Mouse (Mus musculus): ENCODE measurements around the gene Rab33b. TPM values are rescaled to one million over a fixed set of nuclear protein-coding genes. Genes with fewer than 3 reads are reported as not detected.

Gene Rab33b
- polyA plus RNA-seq, 2 experiments = 16.5 to 25.4 TPM

GRCm38 (mm10) chr3:51521262-51521661 is 37.5 kb downstream of the Rab33b start:
- DNase-seq (ENCODE audit: low spot score) (no peak), ATAC-seq (ENCODE audit: low FRiP score, low read depth) (no peak)
- no peak overlapping the region for H3K4me2 ChIP-seq (replicated peaks; ENCODE audit: low read depth, low read length, severe bottlenecking)
- no peaks in the 10 kb centered on the region for H3K9me3 ChIP-seq (ENCODE audit: control insufficient read depth, low read length)
- H3K36me3 ChIP-seq (ENCODE audit: control insufficient read depth, insufficient read depth, low read length) = peaks cover 74% of the 10 kb centered on the region
- H3K27ac ChIP-seq (replicated peaks; ENCODE audit: low read depth, low read length) = no peak overlapping the region
- no peak overlapping the region for H3K4me3 ChIP-seq (replicated peaks; ENCODE audit: low read length)
- H3K9ac ChIP-seq (ENCODE audit: low read depth, low read length, severe bottlenecking) = no peak overlapping the region
- no peaks in the 10 kb centered on the region for H3K27me3 ChIP-seq (ENCODE audit: control insufficient read depth, insufficient read depth, low read length)
- WGBS = 93% methylated on average over 14 of the region's 14 CpGs
- no peak for TF ChIP-seq POLR2A (IDR thresholded peaks at IDR 0.05; ENCODE audit: borderline replicate concordance, extremely low read depth, insufficient read depth, insufficient read length)
- no peaks in the 10 kb centered on the region for H3K4me1 ChIP-seq (ENCODE audit: control insufficient read depth, insufficient read depth, low read length)

- 85% methylated on average over 16 of the region's 16 CpGs for WGBS
- no peak for TF ChIP-seq POLR2A (IDR thresholded peaks at IDR 0.05; ENCODE audit: borderline replicate concordance, extremely low read depth, insufficient read depth, insufficient read length)
- no peak overlapping the region for H3K4me2 ChIP-seq (replicated peaks; ENCODE audit: low read depth, low read length, severe bottlenecking)
- no peak for ATAC-seq (ENCODE audit: low FRiP score, low read depth)
- no peak overlapping the region for H3K4me3 ChIP-seq (replicated peaks; ENCODE audit: low read length)
- H3K27me3 ChIP-seq (ENCODE audit: control insufficient read depth, insufficient read depth, low read length) = no peaks in the 10 kb centered on the region
- no peak for DNase-seq (ENCODE audit: low spot score)
- no peak overlapping the region for H3K27ac ChIP-seq (replicated peaks; ENCODE audit: low read depth, low read length)
- H3K36me3 ChIP-seq (ENCODE audit: control insufficient read depth, insufficient read depth, low read length) = peaks cover 82% of the 10 kb centered on the region
- no peaks in the 10 kb centered on the region for H3K4me1 ChIP-seq (ENCODE audit: control insufficient read depth, insufficient read depth, low read length)
- H3K9ac ChIP-seq (ENCODE audit: low read depth, low read length, severe bottlenecking) = no peak overlapping the region
- H3K9me3 ChIP-seq (ENCODE audit: control insufficient read depth, low read length) = no peaks in the 10 kb centered on the region
Measured at GRCm38 (mm10) chr3:51525186-51525785, 41.6 kb downstream of the Rab33b start.

GRCm38 (mm10) chr3:51526891-51527290 is 43.2 kb downstream of the Rab33b start:
- peaks cover 81% of the 10 kb centered on the region for H3K36me3 ChIP-seq (ENCODE audit: control insufficient read depth, insufficient read depth, low read length)
- 88% methylated on average over 13 of the region's 13 CpGs for WGBS
- no peak overlapping the region for H3K9ac ChIP-seq (ENCODE audit: low read depth, low read length, severe bottlenecking)

GRCm38 (mm10) chr3:51531473-51532281 is 48.0 kb downstream of the Rab33b start:
- Histone ChIP-seq H3K4me2 (replicated peaks; ENCODE audit: low read depth, low read length, severe bottlenecking) (no peak overlapping the region), H3K27ac (replicated peaks; ENCODE audit: low read depth, low read length) (peak overlapping the region; percentile 33; the same call in 1 of the 2 replicates), H3K9me3 (ENCODE audit: control insufficient read depth, low read length) (no peaks in the 10 kb centered on the region), H3K9ac (ENCODE audit: low read depth, low read length, severe bottlenecking) (no peak overlapping the region), H3K36me3 (ENCODE audit: control insufficient read depth, insufficient read depth, low read length) (peaks cover 61% of the 10 kb centered on the region), H3K27me3 (ENCODE audit: control insufficient read depth, insufficient read depth, low read length) (no peaks in the 10 kb centered on the region), H3K4me3 (replicated peaks; ENCODE audit: low read length) (no peak overlapping the region), H3K4me1 (ENCODE audit: control insufficient read depth, insufficient read depth, low read length) (0 out of 2 replicates have a peak, but pooled peaks cover 4% of the 10 kb centered on the region)
- DNase-seq (ENCODE audit: low spot score) = peak; percentile 38
- peak; percentile 30 for ATAC-seq (ENCODE audit: low FRiP score, low read depth)
- no peak for TF ChIP-seq POLR2A (IDR thresholded peaks at IDR 0.05; ENCODE audit: borderline replicate concordance, extremely low read depth, insufficient read depth, insufficient read length)
- 74% methylated on average over 13 of the region's 13 CpGs for WGBS

More at GRCm38 (mm10) chr3:51526891-51527290, 43.2 kb downstream of the Rab33b start:
- Histone ChIP-seq H3K27me3 (ENCODE audit: control insufficient read depth, insufficient read depth, low read length) (no peaks in the 10 kb centered on the region), H3K4me2 (replicated peaks; ENCODE audit: low read depth, low read length, severe bottlenecking) (no peak overlapping the region), H3K4me1 (ENCODE audit: control insufficient read depth, insufficient read depth, low read length) (0 out of 2 replicates have a peak, but pooled peaks cover 1% of the 10 kb centered on the region), H3K9me3 (ENCODE audit: control insufficient read depth, low read length) (no peaks in the 10 kb centered on the region), H3K4me3 (replicated peaks; ENCODE audit: low read length) (no peak overlapping the region), H3K27ac (replicated peaks; ENCODE audit: low read depth, low read length) (no peak overlapping the region)
- ATAC-seq (ENCODE audit: low FRiP score, low read depth) (no peak), DNase-seq (ENCODE audit: low spot score) (no peak)
- TF ChIP-seq POLR2A (IDR thresholded peaks at IDR 0.05; ENCODE audit: borderline replicate concordance, extremely low read depth, insufficient read depth, insufficient read length) = no peak

- no peak overlapping the region for H3K4me2 ChIP-seq (replicated peaks; ENCODE audit: low read depth, low read length, severe bottlenecking)
- WGBS = 80% methylated on average over 5 of the region's 5 CpGs
- ATAC-seq (ENCODE audit: low FRiP score, low read depth) = no peak
- peaks cover 57% of the 10 kb centered on the region for H3K36me3 ChIP-seq (ENCODE audit: control insufficient read depth, insufficient read depth, low read length)
- no peak overlapping the region for H3K9ac ChIP-seq (ENCODE audit: low read depth, low read length, severe bottlenecking)
- 0 out of 2 replicates have a peak overlapping the region, but pooled peaks have one; percentile 33 for H3K27ac ChIP-seq (replicated peaks; ENCODE audit: low read depth, low read length)
- H3K4me3 ChIP-seq (replicated peaks; ENCODE audit: low read length) = no peak overlapping the region
- no peaks in the 10 kb centered on the region for H3K27me3 ChIP-seq (ENCODE audit: control insufficient read depth, insufficient read depth, low read length)
- DNase-seq (ENCODE audit: low spot score) = no peak
- H3K4me1 ChIP-seq (ENCODE audit: control insufficient read depth, insufficient read depth, low read length) = 0 out of 2 replicates have a peak, but pooled peaks cover 4% of the 10 kb centered on the region
- no peaks in the 10 kb centered on the region for H3K9me3 ChIP-seq (ENCODE audit: control insufficient read depth, low read length)
- no peak for TF ChIP-seq POLR2A (IDR thresholded peaks at IDR 0.05; ENCODE audit: borderline replicate concordance, extremely low read depth, insufficient read depth, insufficient read length)
Measured at GRCm38 (mm10) chr3:51532282-51532620, 48.5 kb downstream of the Rab33b start.

Measured in limb, embryonic 14.5 days (tissue).